8 mouse cellular contexts compared by ENCODE assay signal in genomic region chr2:167727161-167727560, GRCm38 (mm10). TPM values are rescaled to one million over a fixed set of nuclear protein-coding genes. Genes with fewer than 3 reads are reported as not detected.
DNase-seq lines count a peak whose midpoint lies in the region; ATAC-seq and TF ChIP-seq lines count a peak whose summit lies in the region.

No protein-coding gene starts in this region.

- peaks cover 14% of the 10 kb centered on the region for H3K4me1 ChIP-seq in kidney, embryonic 16.5 days (ENCODE audit: insufficient read depth, low read length)
- no peaks in the 10 kb centered on the region for H3K4me1 ChIP-seq in lung, adult 2 months (ENCODE audit: control insufficient read depth, insufficient read depth, low read length)

- no peak overlapping the region for H3K9ac ChIP-seq in kidney, embryonic 16.5 days (replicated peaks; ENCODE audit: low read length)

- 34% methylated on average over 13 of the region's 13 CpGs for WGBS in kidney, embryonic 16.5 days
- 13% methylated on average over 13 of the region's 13 CpGs for WGBS in lung, adult 2 months

- no peaks in the 10 kb centered on the region for H3K36me3 ChIP-seq in kidney, embryonic 16.5 days (ENCODE audit: insufficient read depth, low read length)
- no peaks in the 10 kb centered on the region for H3K36me3 ChIP-seq in splenic B cell, adult 2 months (ENCODE audit: control insufficient read depth, insufficient read depth, low read length, poor library complexity, severe bottlenecking)

- DNase-seq in CD4-positive, CD25-positive, alpha-beta regulatory T cell, adult 2 months (ENCODE audit: low read depth, low spot score): peak; percentile 29
- peak; percentile 37 to 72 for DNase-seq in urinary bladder, postnatal 4 days (ENCODE audit: low spot score in 2 of 2)
- no peak for DNase-seq in urinary bladder, adult 18-20 months (ENCODE audit: low spot score in 2 of 2)
- peak; percentile 61 for DNase-seq in lung, adult 2 months
- DNase-seq in splenic B cell, adult 2 months (ENCODE audit: low read depth, low spot score): peak; percentile 25
- DNase-seq in gastrocnemius, postnatal 36 days: no peak

- intact Hi-C loops in gastrocnemius, postnatal 36 days (cut with DNase I): no loop called here

- TF ChIP-seq POLR2A in lung, adult 2 months (IDR thresholded peaks at IDR 0.05; ENCODE audit: borderline replicate concordance, extremely low read depth, low read depth, low read length): no peak

- no peak for TF ChIP-seq CTCF in lung, adult 2 months (IDR thresholded peaks at IDR 0.05; ENCODE audit: insufficient read depth, low read length)

- no peak for ATAC-seq in CD4-positive, CD25-positive, alpha-beta regulatory T cell, adult 4 months
- peak; percentile 46; the same call in 1 of the 2 replicates for ATAC-seq in kidney, embryonic 16.5 days (ENCODE audit: low FRiP score, low TSS enrichment)

- H3K27ac ChIP-seq in kidney, embryonic 16.5 days (ENCODE audit: low read length): no peak overlapping the region

- no peaks in the 10 kb centered on the region for H3K9me3 ChIP-seq in kidney, embryonic 16.5 days (ENCODE audit: low read length)

- no peaks in the 10 kb centered on the region for H3K27me3 ChIP-seq in kidney, embryonic 16.5 days (ENCODE audit: insufficient read depth, low read length)
- H3K27me3 ChIP-seq in splenic B cell, adult 2 months (ENCODE audit: control insufficient read depth, insufficient read depth, low read length, poor library complexity, severe bottlenecking): no peaks in the 10 kb centered on the region

- H3K4me3 ChIP-seq in kidney, embryonic 16.5 days (ENCODE audit: low read length): no peak overlapping the region
- no peak overlapping the region for H3K4me3 ChIP-seq in lung, adult 2 months (replicated peaks; ENCODE audit: extremely low read depth, low read depth, low read length)

- H3K4me2 ChIP-seq in kidney, embryonic 16.5 days (replicated peaks; ENCODE audit: low read depth, low read length): no peak overlapping the region

RNA-seq across cellular contexts. Expression of gene Tmem189, which starts 37.5 kb away (rescaled TPM):
- polyA plus RNA-seq in CD4-positive, CD25-positive, alpha-beta regulatory T cell, adult 4 months (2017; shearing (Covaris generic)): 10 to 100 TPM; 12.2 to 16.0 TPM
- 54.9 and 58.8 TPM in 2 replicates for polyA plus RNA-seq in kidney, embryonic 16.5 days (2015; fragmentation: Nextera tagmentation; extraction: Ambion mirVana)
- polyA plus RNA-seq in lung, adult 2 months (2012; rRNA removed): 113 and 138 TPM in 2 replicates
- total RNA-seq in gastrocnemius, postnatal 36 days (2021): 10 to 100 TPM; 14.9 to 15.6 TPM

RNA-seq across cellular contexts. Expression of gene Cebpb, which starts 38.4 kb away (rescaled TPM):
- polyA plus RNA-seq in CD4-positive, CD25-positive, alpha-beta regulatory T cell, adult 4 months (2017; shearing (Covaris generic)): 1 to 10 TPM in 1 of 2 experiments, under 1 TPM in 1; 0.70 to 2.7 TPM
- 0.34 and 0.45 TPM in 2 replicates for polyA plus RNA-seq in kidney, embryonic 16.5 days (2015; fragmentation: Nextera tagmentation; extraction: Ambion mirVana)
- 295 and 767 TPM in 2 replicates for polyA plus RNA-seq in lung, adult 2 months (2012; rRNA removed)
- total RNA-seq in gastrocnemius, postnatal 36 days (2021): 100 to 1,000 TPM; 115 to 129 TPM

Comparison
In these comparisons a context has a peak if more than half of its experiments do, and no peak if none do; other contexts are left out.
1. DNase-seq: peak in CD4-positive, CD25-positive, alpha-beta regulatory T cell, adult 2 months (single experiment), urinary bladder, postnatal 4 days (2 of 2), lung, adult 2 months (single experiment) and splenic B cell, adult 2 months (single experiment); none in urinary bladder, adult 18-20 months (0 of 2) and gastrocnemius, postnatal 36 days (0 of 2).
2. RNA of gene Cebpb, which starts 38.4 kb away (polyA plus RNA-seq): 295 to 767 TPM in lung, adult 2 months; 0.70 to 2.7 TPM in CD4-positive, CD25-positive, alpha-beta regulatory T cell, adult 4 months and 0.34 to 0.45 TPM in kidney, embryonic 16.5 days; every median in the first group is over 10 times any median in the second.